Mouse (Mus musculus) hindbrain, embryonic 11.5 days (tissue): ENCODE data around the gene Chic1. TPM values are rescaled to one million over a fixed set of nuclear protein-coding genes. Genes with fewer than 3 reads are reported as not detected.

Experiments
- ATAC-seq: fragments of 200-750 bp; cut with Nextera tagmentation; 2 replicates; pipeline ENCODE4 v1.8.0; 2017; ENCODE audit warnings: mild to moderate bottlenecking, moderate TSS enrichment, moderate library complexity; ENCODE audit not compliant: low FRiP score
- DNase-seq: peaks from one replicate; pipeline ENCODE4 v3.0.0-alpha.2; 2015; ENCODE audit warnings: low spot score
- H3K27ac ChIP-seq: fragments of 300-500 bp; sonication (generic); 2 replicates; pipeline ENCODE4 v1.5.1; 2014; ENCODE audit warnings: mild to moderate bottlenecking, low read depth, low read length
- H3K27me3 ChIP-seq: fragments of 300-500 bp; sonication (generic); 2 replicates; pipeline ENCODE4 v1.6.1; 2014; ENCODE audit warnings: mild to moderate bottlenecking, low read length, moderate library complexity, mixed read lengths; ENCODE audit not compliant: control insufficient read depth, insufficient read depth
- H3K36me3 ChIP-seq: fragments of 300-500 bp; sonication (generic); 2 replicates; pipeline ENCODE4 v1.6.1; 2014; ENCODE audit warnings: mild to moderate bottlenecking, low read length, moderate library complexity, mixed read lengths; ENCODE audit not compliant: control insufficient read depth, insufficient read depth
- H3K4me1 ChIP-seq: fragments of 300-500 bp; sonication (generic); replicated peaks from 2 replicates; pipeline ENCODE4 v1.6.1; 2014; ENCODE audit warnings: low read length, mixed read lengths; ENCODE audit not compliant: control insufficient read depth, insufficient read depth
- H3K4me2 ChIP-seq: fragments of 300-500 bp; sonication (generic); replicated peaks from 2 replicates; pipeline ENCODE4 v1.6.1; 2014; ENCODE audit warnings: mild to moderate bottlenecking, low read depth, low read length
- H3K4me3 ChIP-seq: fragments of 300-500 bp; sonication (generic); 2 replicates; pipeline ENCODE4 v1.5.1; 2014; ENCODE audit warnings: low read depth, low read length
- H3K9ac ChIP-seq: fragments of 300-500 bp; sonication (generic); 2 replicates; pipeline ENCODE4 v1.6.1; 2014; ENCODE audit warnings: low read depth, low read length
- H3K9me3 ChIP-seq: fragments of 300-500 bp; sonication (generic); 2 replicates; pipeline ENCODE4 v1.6.1; 2016; ENCODE audit warnings: low read length; ENCODE audit not compliant: control insufficient read depth
- WGBS: fragments of 180-500 bp; shearing (Covaris S2); extraction: QIAGEN DNeasy Blood & Tissue Kit; methylation state at CpG from one replicate; pipeline ENCODE4 v1.1.7; 2014; 5-methylcytosine and 5-hydroxymethylcytosine counted together
- polyA plus RNA-seq: library from polyadenylated mRNA; unstranded; fragments of >200 nt; fragmentation: Nextera tagmentation; extraction: Ambion mirVana; gene quantifications from 2 replicates; pipeline ENCODE4 v1.2.1, GENCODE M21; 2014

Chic1 gene
- polyA plus RNA-seq, 1 experiment from 2014 or later = 8.5 TPM

GRCm38 (mm10) chrX:103443755-103444154 lies 87.5 kb downstream of the Chic1 start:
- peaks cover 26% of the 10 kb centered on the region for H3K27me3 ChIP-seq
- H3K36me3 ChIP-seq = no peaks in the 10 kb centered on the region
- H3K9me3 ChIP-seq = no peaks in the 10 kb centered on the region
- no peak overlapping the region for H3K4me2 ChIP-seq
- peak; percentile 63 for DNase-seq
- H3K27ac ChIP-seq = no peak overlapping the region
- H3K9ac ChIP-seq = no peak overlapping the region
- 35% methylated on average over 7 of the region's 7 CpGs for WGBS
- H3K4me1 ChIP-seq = no peaks in the 10 kb centered on the region
- H3K4me3 ChIP-seq = no peak overlapping the region
- no peak for ATAC-seq

Other genes starting within 250 kb of the Chic1 start
- 20.3 and 21.5 TPM in 2 replicates for gene Nap1l2, start 169.8 kb upstream of the Chic1 start, polyA plus RNA-seq
- not detected in 2 replicates for gene Cdx4, start 35.1 kb upstream of the Chic1 start, polyA plus RNA-seq
- gene Tsx, start 58.0 kb downstream of the Chic1 start, polyA plus RNA-seq = 0.45 and 0.51 TPM in 2 replicates
- not detected in 2 replicates for gene Gm26992, start 65.5 kb downstream of the Chic1 start, polyA plus RNA-seq